Mouse (Mus musculus): ENCODE data around the gene Adra1d. TPM values are rescaled to one million over a fixed set of nuclear protein-coding genes. Genes with fewer than 3 reads are reported as not detected.

The Adra1d gene
- polyA plus RNA-seq, 1 experiment from 2014 or later: 0.40 TPM

- Histone ChIP-seq H3K9ac (no peak overlapping the region), H3K4me1 (replicated peaks) (peaks cover 91% of the 10 kb centered on the region), H3K27ac (no peak overlapping the region), H3K4me3 (replicated peaks) (no peak overlapping the region), H3K27me3 (no peaks in the 10 kb centered on the region), H3K36me3 (peaks cover 39% of the 10 kb centered on the region), H3K4me2 (no peak overlapping the region), H3K9me3 (replicated peaks) (no peaks in the 10 kb centered on the region)
- ATAC-seq (ENCODE audit: low read depth): no peak
- DNase-seq: no peak
- 64% methylated on average over 5 of the region's 5 CpGs for WGBS (ENCODE audit: insufficient replicate concordance)
Measured at GRCm38 (mm10) chr2:131510531-131510930, 51.6 kb downstream of the Adra1d start.

DNA sequence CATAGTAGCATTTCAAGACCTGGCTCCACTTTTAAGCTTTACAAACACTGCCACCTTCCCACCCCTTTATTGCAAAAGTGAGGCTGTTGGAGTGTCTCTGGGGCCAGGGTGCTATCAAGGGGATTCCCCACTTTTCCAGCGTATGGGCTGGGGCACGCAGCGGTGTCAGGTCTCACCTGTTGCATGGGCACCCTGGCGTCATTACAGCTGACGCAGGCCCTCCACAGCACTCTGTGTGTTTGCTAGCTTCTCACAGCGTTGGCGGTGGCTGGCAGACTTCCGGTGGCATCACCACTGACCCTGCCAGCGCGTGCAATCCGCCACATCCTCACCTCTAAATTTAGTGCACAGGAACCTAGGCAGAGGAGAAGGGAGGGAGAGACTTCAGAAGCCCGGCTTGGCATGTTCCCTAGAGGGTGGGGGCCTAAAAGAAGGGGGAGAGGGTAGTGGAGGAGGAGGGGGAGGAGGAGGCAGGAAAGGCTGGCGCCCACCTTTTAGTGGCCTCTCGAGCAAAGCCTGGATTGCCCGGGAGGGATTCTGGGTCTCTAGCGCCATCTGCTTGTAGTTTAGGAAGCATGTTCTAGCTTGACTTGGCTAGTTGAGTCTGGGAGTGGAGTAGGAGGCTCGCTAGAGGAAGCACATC, 52.3 kb downstream of the Adra1d start:
- Histone ChIP-seq H3K27me3 (no peaks in the 10 kb centered on the region), H3K36me3 (peaks cover 32% of the 10 kb centered on the region), H3K4me1 (replicated peaks) (peaks cover 92% of the 10 kb centered on the region), H3K4me2 (peak overlapping the region; percentile 55), H3K9ac (peak overlapping the region; percentile 2; the same call in 1 of the 2 replicates), H3K9me3 (replicated peaks) (no peaks in the 10 kb centered on the region), H3K4me3 (replicated peaks) (peak overlapping the region; percentile 23), H3K27ac (peak overlapping the region; percentile 40; the same call in 1 of the 2 replicates)
- peak; percentile 47 for ATAC-seq (ENCODE audit: low read depth)
- WGBS (ENCODE audit: insufficient replicate concordance): 17% methylated on average over 17 of the region's 17 CpGs
- peak; percentile 43 for DNase-seq

GRCm38 (mm10) chr2:131508501-131508900, 53.6 kb downstream of the Adra1d start:
- no peak overlapping the region for H3K4me3 ChIP-seq (replicated peaks)
- peak overlapping the region; percentile 69 for H3K27ac ChIP-seq
- H3K4me2 ChIP-seq: 0 out of 2 replicates have a peak overlapping the region, but pooled peaks have one; percentile 6
- no peaks in the 10 kb centered on the region for H3K9me3 ChIP-seq (replicated peaks)
- ATAC-seq (ENCODE audit: low read depth): peak; percentile 57
- 31% methylated on average over 2 of the region's 2 CpGs for WGBS (ENCODE audit: insufficient replicate concordance)
- H3K36me3 ChIP-seq: peaks cover 20% of the 10 kb centered on the region
- H3K27me3 ChIP-seq: no peaks in the 10 kb centered on the region
- peak overlapping the region; percentile 41 for H3K9ac ChIP-seq
- peaks cover 87% of the 10 kb centered on the region for H3K4me1 ChIP-seq (replicated peaks)
- DNase-seq: no peak

- Histone ChIP-seq H3K4me1 (replicated peaks) (peaks cover 94% of the 10 kb centered on the region), H3K27ac (peak overlapping the region; percentile 25; the same call in 1 of the 2 replicates), H3K9ac (no peak overlapping the region), H3K4me3 (replicated peaks) (no peak overlapping the region), H3K9me3 (replicated peaks) (no peaks in the 10 kb centered on the region), H3K36me3 (peaks cover 8% of the 10 kb centered on the region), H3K4me2 (no peak overlapping the region), H3K27me3 (no peaks in the 10 kb centered on the region)
- DNase-seq (no peak), ATAC-seq (ENCODE audit: low read depth) (no peak)
- WGBS (ENCODE audit: insufficient replicate concordance): 76% methylated on average over 3 of the region's 3 CpGs
Measured at GRCm38 (mm10) chr2:131506358-131506757, 55.7 kb downstream of the Adra1d start.

DNA sequence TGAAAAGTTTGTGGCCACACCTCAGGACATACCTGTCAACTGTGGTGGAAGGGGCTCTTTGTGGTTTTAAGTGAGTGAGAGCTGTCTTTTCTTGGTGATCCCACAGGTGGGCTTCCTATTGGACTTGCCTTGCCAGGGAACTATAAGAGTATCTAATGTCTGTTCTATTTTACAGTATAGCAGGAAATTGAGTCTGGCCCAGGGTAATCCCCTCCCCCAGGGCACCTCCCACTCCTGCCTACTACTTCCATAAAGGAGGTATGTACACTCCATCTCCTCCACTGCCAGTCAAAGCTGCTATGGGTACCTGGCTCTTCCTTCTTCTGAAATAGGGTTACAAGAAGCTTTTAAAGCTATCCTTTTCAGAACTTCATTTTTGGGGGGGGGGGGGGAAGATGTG, 56.7 kb downstream of the Adra1d start:
- H3K4me3 ChIP-seq (replicated peaks): no peak overlapping the region
- H3K4me2 ChIP-seq: no peak overlapping the region
- H3K9me3 ChIP-seq (replicated peaks): no peaks in the 10 kb centered on the region
- DNase-seq (no peak), ATAC-seq (ENCODE audit: low read depth) (no peak)
- peaks cover 95% of the 10 kb centered on the region for H3K4me1 ChIP-seq (replicated peaks)
- H3K36me3 ChIP-seq: peaks cover 5% of the 10 kb centered on the region
- H3K27me3 ChIP-seq: no peaks in the 10 kb centered on the region
- no peak overlapping the region for H3K27ac ChIP-seq
- no peak overlapping the region for H3K9ac ChIP-seq

- no peaks in the 10 kb centered on the region for H3K27me3 ChIP-seq
- peaks cover 93% of the 10 kb centered on the region for H3K4me1 ChIP-seq (replicated peaks)
- no peak overlapping the region for H3K4me3 ChIP-seq (replicated peaks)
- H3K9me3 ChIP-seq (replicated peaks): no peaks in the 10 kb centered on the region
- no peak overlapping the region for H3K4me2 ChIP-seq
- H3K36me3 ChIP-seq: peaks cover 5% of the 10 kb centered on the region
- 0 out of 2 replicates have a peak overlapping the region, but pooled peaks have one; percentile 27 for H3K9ac ChIP-seq
- peak overlapping the region; percentile 1 for H3K27ac ChIP-seq
- 71% methylated on average over 5 of the region's 5 CpGs for WGBS (ENCODE audit: insufficient replicate concordance)
- ATAC-seq (ENCODE audit: low read depth) (no peak), DNase-seq (no peak)
Measured at GRCm38 (mm10) chr2:131502561-131502960, 59.5 kb downstream of the Adra1d start.

GRCm38 (mm10) chr2:131501886-131502285, 60.2 kb downstream of the Adra1d start:
- Histone ChIP-seq H3K9me3 (replicated peaks) (no peaks in the 10 kb centered on the region), H3K4me1 (replicated peaks) (peaks cover 93% of the 10 kb centered on the region), H3K9ac (0 out of 2 replicates have a peak overlapping the region, but pooled peaks have one; percentile 27), H3K27me3 (no peaks in the 10 kb centered on the region), H3K4me3 (replicated peaks) (no peak overlapping the region), H3K4me2 (no peak overlapping the region), H3K36me3 (no peaks in the 10 kb centered on the region; the same call in 1 of the 2 replicates), H3K27ac (no peak overlapping the region)
- DNase-seq (no peak), ATAC-seq (ENCODE audit: low read depth) (no peak)
- WGBS (ENCODE audit: insufficient replicate concordance): 63% methylated on average over 5 of the region's 5 CpGs

DNA sequence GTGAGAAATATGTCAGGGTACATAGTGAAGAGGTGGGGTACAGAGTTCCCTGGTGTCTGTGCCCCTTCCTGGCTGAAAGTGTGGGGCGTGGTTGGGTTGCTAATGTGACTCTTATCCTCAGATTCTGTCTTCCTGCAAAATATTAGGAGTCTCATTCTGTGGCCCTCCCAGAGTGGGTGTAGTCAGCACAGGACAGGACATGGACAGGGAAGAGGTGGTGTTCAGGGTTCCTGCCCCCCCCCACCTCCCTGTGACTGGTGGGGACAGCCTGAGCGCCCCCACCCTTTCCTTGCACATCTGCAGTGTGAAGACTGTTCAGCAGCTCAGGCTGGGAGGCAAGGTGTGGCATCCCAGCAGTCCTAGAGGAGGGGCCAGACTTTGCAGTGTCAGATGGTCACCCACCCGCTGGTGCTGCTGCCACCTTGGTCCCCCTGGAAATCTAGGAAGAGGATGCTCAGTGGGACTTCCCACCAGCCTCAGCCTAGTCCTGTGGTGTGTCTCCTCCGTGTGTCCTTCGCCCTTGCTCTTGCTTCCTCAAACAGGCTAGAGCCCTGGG, 62.7 kb downstream of the Adra1d start:
- no peak for DNase-seq
- Histone ChIP-seq H3K9ac (peak overlapping the region; percentile 76), H3K9me3 (replicated peaks) (no peaks in the 10 kb centered on the region), H3K4me3 (replicated peaks) (peak overlapping the region; percentile 12; the same call in 1 of the 2 replicates), H3K4me1 (replicated peaks) (peaks cover 95% of the 10 kb centered on the region), H3K27ac (peak overlapping the region; percentile 98), H3K4me2 (peak overlapping the region; percentile 85), H3K36me3 (no peaks in the 10 kb centered on the region), H3K27me3 (no peaks in the 10 kb centered on the region)
- WGBS (ENCODE audit: insufficient replicate concordance): 62% methylated on average over 5 of the region's 5 CpGs
- ATAC-seq (ENCODE audit: low read depth): no peak

DNA sequence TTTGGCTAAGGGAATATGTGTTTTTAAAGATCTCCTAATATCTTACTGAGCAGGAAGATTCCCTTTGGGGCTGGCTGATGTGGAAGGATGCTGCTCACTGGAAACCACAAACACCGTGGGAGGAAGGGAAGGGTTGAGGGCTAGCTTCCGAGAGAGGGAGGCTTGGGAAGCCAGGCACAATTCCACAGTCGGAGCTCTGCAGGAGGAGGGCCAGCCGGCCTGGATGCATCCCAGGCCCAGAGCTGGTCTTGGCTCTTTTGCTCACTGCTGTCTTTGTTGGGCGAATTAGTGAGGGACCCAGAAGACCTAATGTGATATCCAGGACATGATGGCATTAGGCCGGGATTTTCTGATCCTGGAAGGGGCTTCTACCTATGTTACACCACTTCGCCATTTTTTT, 63.9 kb downstream of the Adra1d start:
- WGBS (ENCODE audit: insufficient replicate concordance): 72% methylated on average over 7 of the region's 7 CpGs
- Histone ChIP-seq H3K9me3 (replicated peaks) (no peaks in the 10 kb centered on the region), H3K27me3 (peaks cover 2% of the 10 kb centered on the region; the same call in 1 of the 2 replicates), H3K27ac (peak overlapping the region; percentile 98), H3K4me3 (replicated peaks) (peak overlapping the region; percentile 18), H3K9ac (peak overlapping the region; percentile 76), H3K4me1 (replicated peaks) (peaks cover 98% of the 10 kb centered on the region), H3K36me3 (no peaks in the 10 kb centered on the region), H3K4me2 (peak overlapping the region; percentile 85)
- DNase-seq: no peak
- no peak for ATAC-seq (ENCODE audit: low read depth)

DNA sequence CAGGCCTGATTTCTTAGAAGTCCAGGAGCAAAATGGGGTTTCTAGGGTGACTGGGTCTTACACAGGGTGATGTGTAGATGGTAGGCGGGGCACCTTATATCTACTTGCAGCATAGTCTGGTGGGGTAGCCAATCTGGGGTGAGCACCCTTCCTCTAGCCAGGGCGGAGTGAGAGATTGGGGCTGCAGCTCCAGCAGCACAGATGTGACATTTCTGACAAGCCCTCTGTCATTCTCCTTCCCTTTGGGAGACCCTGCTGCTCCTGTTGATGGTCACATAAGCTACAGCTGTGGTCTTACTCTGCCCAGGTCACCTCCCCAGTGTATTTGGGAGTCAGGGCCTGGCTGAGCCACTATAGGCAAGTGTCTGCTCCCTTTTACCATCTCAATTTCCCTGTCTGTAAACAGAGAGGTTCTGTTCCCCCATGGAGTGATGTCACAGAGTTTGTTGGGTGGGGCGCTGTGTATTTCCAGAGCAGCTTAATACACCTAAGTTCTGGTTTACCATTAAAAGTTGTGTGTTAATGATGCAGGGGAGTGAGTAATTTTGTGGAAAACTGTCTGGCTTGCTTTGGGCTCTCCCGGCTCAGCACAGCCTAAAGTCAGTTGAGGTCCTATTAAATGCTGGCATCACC, 64.7 kb downstream of the Adra1d start:
- Histone ChIP-seq H3K27ac (peak overlapping the region; percentile 98), H3K4me1 (replicated peaks) (peaks cover 98% of the 10 kb centered on the region), H3K4me3 (replicated peaks) (peak overlapping the region; percentile 42), H3K9ac (peak overlapping the region; percentile 100), H3K9me3 (replicated peaks) (no peaks in the 10 kb centered on the region), H3K27me3 (peaks cover 2% of the 10 kb centered on the region; the same call in 1 of the 2 replicates), H3K4me2 (peak overlapping the region; percentile 85), H3K36me3 (no peaks in the 10 kb centered on the region)
- WGBS (ENCODE audit: insufficient replicate concordance): 35% methylated on average over 4 of the region's 4 CpGs
- peak; percentile 91 for DNase-seq
- peak; percentile 99 for ATAC-seq (ENCODE audit: low read depth)

DNA sequence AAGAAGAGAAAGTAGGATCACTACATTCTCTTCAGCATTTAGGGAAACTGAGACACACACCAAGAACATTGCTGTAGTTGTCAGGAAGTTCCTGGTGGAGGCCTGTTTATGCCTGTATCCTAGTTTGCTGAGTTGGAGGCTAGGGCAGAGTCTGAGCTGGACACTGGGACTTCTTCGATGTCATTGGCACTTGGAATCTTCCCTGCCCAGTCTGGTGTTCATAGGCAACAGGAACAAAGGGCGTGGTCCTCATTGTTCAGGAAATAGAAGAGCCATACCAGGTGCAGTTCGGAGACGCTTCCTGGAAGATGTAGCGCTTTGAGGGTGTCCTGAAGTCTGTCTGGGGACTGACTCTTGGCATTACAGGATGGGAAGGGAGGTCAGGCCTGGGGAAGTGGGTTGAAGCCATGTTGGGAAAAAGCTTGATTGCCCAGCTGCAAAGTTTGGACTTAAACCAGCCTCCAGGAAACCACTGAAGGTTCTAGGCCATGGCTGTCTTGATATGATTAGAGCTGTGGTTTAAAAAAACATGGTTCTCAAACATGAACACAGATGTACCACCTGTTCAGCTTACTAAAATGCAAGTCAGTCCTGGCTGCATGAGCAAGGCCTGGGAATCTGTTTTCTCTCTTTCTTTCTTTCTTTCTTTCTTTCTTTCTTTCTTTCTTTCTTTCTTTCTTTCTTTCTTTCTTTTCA, 65.8 kb downstream of the Adra1d start:
- Histone ChIP-seq H3K36me3 (no peaks in the 10 kb centered on the region), H3K4me1 (replicated peaks) (peaks cover 91% of the 10 kb centered on the region), H3K9ac (peak overlapping the region; percentile 100), H3K9me3 (replicated peaks) (no peaks in the 10 kb centered on the region), H3K4me2 (peak overlapping the region; percentile 85), H3K4me3 (replicated peaks) (peak overlapping the region; percentile 32), H3K27ac (peak overlapping the region; percentile 98), H3K27me3 (peaks cover 2% of the 10 kb centered on the region; the same call in 1 of the 2 replicates)
- no peak for ATAC-seq (ENCODE audit: low read depth)
- DNase-seq: no peak
- 60% methylated on average over 5 of the region's 5 CpGs for WGBS (ENCODE audit: insufficient replicate concordance)

Data from liver, embryonic 13.5 days (tissue).